Mouse (Mus musculus) spleen, postnatal 36 days (tissue): ENCODE measurements around the gene Zdhhc16.
"Not testable (repeated sequence)": the region's sequence is repeated elsewhere in the genome, so short reads cannot be mapped to it uniquely, and the experiment has no call there.

ENCODE experiments used
- DNase-seq, 2 experiments: peaks; one replicate each; pipeline ENCODE4 v3.0.0; 2022; ENCODE audit warnings: low spot score in 2 of 2, mixed read lengths in 1 of 2

The Zdhhc16 gene

DNA sequence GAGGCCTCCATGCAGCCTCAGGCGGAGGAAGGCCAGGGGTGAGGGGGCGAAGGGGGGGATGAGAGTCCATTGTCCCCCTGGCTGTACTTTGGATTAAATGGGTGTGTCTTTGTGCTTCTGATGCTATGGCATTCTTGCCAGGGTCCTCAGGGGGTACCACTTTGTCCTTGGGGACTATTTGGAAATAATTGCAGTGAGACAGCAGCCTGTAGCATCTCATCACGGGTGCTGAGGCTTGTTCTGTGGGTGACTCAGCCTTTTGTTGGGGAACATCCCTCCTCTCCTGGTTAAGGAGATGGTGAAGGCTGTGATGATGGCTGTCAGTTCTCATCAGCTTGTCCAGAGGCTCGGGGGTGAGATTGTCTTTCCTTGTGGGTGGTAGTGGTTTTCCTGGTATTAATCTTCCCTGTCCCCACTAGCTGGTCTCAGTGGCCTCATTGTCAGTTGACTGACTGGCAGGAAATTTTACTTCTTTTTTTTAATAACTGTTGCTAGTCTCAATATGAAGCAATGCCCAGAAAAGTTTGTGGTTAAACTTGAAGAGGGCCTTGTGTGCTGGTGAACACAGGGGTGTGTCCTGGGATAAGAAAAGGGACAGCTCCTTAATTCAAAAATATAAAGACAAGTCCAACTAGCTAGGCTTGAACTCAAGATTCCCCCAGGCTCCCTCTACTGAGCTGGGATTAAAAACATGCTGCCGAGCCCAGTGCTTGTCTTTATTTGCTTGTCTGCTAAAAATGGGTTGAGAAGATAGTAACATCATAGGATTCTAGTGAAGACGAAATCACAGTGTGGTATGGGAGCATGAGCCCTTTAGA lies 19.3 kb upstream of the Zdhhc16 start:
- no peak for DNase-seq

DNA sequence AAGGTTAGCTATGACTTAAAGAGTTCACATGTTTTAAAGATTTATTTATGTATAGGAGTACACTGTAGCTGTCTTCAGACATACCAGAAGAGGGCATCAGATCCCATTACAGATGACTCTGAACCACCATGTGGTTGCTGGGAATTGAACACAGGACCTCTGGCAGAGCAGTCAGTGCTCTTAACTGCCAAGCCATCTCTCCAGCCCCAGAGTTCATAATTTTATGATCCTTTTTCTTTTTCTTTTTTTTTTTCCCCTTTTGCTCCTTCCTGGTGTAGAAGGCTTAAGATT lies 18.7 kb upstream of the Zdhhc16 start:
- DNase-seq: not testable (repeated sequence)

DNA sequence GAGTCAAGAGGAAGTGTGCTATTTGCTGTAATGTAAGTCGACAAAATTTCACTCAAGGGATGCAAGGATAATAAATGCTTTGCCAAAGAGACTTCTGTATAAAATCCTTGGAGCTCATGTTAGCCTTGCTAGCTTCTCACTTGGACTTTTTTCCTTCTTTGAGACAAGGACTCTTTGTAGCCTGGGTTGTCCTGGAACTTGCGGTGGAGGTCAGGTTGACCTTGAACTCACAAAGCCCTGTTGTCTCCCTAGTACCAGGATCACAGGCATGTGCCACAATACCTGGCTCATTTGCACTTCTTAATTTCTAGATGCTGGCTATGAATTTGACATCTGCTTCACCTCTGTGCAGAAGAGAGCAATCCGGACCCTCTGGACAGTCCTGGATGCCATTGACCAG lies 18.0 kb upstream of the Zdhhc16 start:
- DNase-seq: no peak

GRCm38 (mm10) chr19:41916853-41917252 lies 16.4 kb upstream of the Zdhhc16 start:
- peak in 1 of 2 experiments; percentile 31 for DNase-seq

- no peak for DNase-seq
These were observed 13.8 kb upstream of the Zdhhc16 start for GRCm38 (mm10) chr19:41919471-41919870.

DNA sequence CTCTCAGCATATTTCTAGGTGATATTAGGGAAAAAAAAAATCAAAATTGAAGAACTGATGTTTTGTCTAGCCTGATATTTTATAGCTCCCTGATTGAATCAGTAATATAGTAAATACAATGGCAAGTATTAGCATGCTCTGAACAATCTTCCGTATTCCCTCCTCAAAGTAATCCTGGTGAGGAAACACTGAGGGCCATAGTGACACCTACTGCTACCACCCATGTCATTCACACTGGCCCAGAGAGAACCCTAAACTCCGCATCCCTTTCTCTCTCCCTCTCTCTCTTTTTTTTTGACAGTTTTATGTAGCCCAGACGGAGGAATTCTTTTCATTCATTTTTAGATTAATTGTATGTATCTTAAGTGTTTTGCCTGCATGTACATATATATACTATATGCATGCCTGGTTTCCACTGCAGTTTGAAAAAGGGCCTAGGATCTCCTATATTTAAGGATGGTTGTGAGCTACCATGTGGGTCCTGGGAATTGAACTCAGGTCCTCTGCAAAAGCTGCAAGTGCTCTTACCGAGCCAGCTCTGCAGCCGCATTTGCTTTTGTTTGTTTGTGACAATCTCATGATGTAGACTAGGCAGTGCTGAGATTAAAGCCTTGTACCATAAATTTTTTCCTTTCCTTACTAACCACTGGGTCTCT lies 12.7 kb upstream of the Zdhhc16 start:
- no peak for DNase-seq

DNA sequence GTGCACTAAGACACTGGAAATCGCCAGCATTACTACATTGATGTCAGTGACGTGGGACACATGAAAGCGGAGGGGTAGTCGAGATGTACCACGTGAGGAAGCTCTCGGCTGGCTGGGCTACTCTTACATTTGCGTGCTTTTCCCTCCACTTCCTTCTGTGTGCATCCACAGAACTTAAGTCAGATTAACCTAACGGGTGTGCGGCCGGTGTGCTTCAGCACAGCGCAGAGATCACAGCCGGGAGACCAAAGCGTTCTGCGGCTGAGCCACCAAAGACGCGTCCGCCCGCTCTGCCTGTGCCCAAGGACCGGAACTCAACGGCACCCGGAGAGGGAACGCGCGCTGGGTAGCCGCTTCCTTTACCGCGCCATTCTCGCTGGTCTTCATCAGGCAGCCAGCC lies 594 bp upstream of the Zdhhc16 start:
- peak in 1 of 2 experiments; percentile 32 for DNase-seq

- no peak for DNase-seq
These were observed 844 bp downstream of the Zdhhc16 start for GRCm38 (mm10) chr19:41934124-41934523.

- DNase-seq: no peak
These were observed 2.6 kb downstream of the Zdhhc16 start for GRCm38 (mm10) chr19:41935921-41936320.

GRCm38 (mm10) chr19:41938539-41938938 lies 5.3 kb downstream of the Zdhhc16 start:
- DNase-seq: no peak

GRCm38 (mm10) chr19:41943841-41944240 lies 10.6 kb downstream of the Zdhhc16 start:
- DNase-seq: no peak

- DNase-seq: no peak
These were observed 19.0 kb downstream of the Zdhhc16 start for GRCm38 (mm10) chr19:41952287-41952686.

GRCm38 (mm10) chr19:41953574-41953973 lies 20.3 kb downstream of the Zdhhc16 start:
- DNase-seq: no peak

GRCm38 (mm10) chr19:41969618-41970017 lies 36.3 kb downstream of the Zdhhc16 start:
- DNase-seq: no peak

DNA sequence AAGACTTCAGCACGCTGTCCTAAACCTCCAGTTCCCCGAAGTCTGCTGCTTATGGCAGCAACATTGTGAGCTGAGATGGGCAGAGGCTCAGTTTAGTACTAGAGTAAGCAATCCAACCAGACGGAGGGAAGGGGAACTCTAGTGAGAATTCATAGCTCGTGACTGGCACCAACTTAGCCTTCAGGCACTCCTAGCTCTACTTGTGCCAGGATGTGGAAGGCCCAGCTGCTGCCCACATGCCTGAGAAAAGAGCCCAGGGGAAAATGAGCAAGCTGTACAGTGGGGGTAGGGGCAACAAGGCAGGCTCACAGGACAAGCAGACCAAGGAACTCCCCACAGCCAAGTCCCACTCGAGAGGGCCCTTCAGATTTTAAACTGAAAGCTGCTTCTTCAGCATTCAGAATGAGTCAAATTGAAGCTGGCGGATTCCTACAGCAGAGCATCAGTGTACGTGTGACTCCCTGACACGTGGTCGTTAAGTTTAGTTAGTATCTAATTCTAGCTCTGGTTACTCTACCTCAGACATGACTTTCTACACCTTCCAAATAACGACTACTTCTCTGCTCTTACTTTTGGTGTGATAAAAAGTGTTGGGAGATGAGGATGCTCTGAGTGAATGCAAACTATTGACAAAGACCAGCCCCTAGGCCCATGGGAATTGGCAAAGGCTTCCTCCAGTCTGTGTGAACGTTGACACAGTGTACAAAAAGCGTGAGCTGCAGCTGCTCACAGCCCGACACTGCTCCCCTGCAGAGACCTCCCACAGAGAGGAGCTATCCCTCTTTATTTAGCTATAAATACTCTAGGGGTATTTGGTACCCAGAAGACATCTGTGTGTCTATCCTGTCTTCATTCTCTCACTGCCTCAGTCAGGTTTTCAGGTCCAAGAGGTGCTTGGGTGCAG lies 40.9 kb downstream of the Zdhhc16 start:
- DNase-seq: no peak

GRCm38 (mm10) chr19:41980422-41980818 lies 47.1 kb downstream of the Zdhhc16 start:
- no peak for DNase-seq

DNA sequence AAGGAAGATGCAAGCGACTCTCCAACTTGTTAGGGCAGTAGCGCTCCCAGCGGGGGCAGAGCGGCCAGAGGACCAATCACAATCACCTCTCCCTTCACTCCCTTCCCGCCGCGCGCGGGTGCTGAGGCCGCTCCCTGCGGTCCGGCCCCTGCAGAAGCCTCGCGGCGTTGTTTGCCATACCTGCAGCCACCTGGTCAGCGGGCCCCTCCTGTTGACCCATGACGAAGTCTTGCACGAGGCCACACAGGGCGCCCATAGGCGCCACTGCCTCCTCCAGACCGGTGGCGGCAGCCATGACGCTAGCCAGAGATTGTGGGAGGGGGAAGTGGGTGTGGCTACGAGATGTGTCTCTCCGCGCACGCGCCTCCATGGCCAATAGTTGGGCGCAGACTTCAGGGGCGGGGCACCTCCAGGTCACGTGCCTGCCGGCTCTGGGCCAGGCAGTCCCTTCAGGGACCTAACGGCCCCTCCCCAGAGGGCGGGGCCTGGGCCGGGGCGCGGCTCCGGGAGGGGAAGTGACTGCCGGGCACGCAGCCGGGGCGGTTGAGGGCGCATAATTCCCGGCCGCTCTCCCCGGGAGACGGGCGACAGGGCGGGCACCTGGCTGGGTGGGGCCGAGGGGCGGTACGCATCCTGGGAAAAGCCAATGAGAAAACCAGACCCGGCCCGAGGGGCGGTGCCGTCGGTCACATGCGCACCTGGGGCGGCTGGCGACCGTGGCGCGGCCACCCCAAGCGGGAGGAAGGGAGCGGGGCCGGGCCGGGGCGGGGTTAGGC lies 47.7 kb downstream of the Zdhhc16 start, which contains the start of gene Mms19:
TSS of gene Mms19 (minus strand) at position 339 of the 776 bp plus-strand sequence.
- peak; percentile 99 for DNase-seq

GRCm38 (mm10) chr19:41981595-41981927 lies 48.3 kb downstream of the Zdhhc16 start, which contains the start of gene Ubtd1:
Ubtd1 (plus strand) TSS chr19:41981763.
- DNase-seq: no peak

- peak in 1 of 2 experiments; percentile 10 for DNase-seq
These were observed 48.9 kb downstream of the Zdhhc16 start for GRCm38 (mm10) chr19:41981931-41982790.

- peak in 1 of 2 experiments; percentile 13 for DNase-seq
These were observed 49.5 kb downstream of the Zdhhc16 start for GRCm38 (mm10) chr19:41982791-41983150.

DNA sequence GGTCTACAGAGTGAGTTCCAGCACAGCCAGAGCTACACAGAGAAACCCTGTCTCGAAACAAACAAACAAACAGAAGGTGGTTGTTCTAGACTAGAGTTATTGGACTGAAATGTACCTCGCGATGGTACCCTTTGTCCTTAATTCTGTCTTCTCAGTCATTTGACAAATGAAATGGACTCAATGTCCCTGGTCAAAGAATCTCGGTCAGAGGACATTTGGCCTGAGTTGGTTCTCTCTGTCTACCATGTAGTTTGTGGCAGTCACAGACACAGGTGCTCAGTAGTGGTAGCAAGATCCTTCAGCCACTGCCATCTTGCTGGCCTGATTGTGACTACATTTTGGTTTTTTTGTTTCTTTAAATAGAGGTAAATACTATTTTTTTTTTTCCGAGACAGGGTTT lies 52.7 kb downstream of the Zdhhc16 start:
- DNase-seq: no peak
